Mouse (Mus musculus): ENCODE results near the gene Sympk.
"Not testable (repeated sequence)": the region's sequence is repeated elsewhere in the genome, so short reads cannot be mapped to it uniquely, and the experiment has no call there.

The Sympk gene

GRCm38 (mm10) chr7:19052345-19053135 is 28.4 kb downstream of the Sympk start:
- DNase-seq (ENCODE audit: low spot score) = no peak

- no peak for DNase-seq (ENCODE audit: low spot score)
These were observed 29.0 kb downstream of the Sympk start for GRCm38 (mm10) chr7:19053136-19053532.

- no peak for DNase-seq (ENCODE audit: low spot score)
These were observed 30.0 kb downstream of the Sympk start, which contains the start of gene Rsph6a for GRCm38 (mm10) chr7:19054047-19054776. Gene Rsph6a (plus strand): TSS chr7:19054690.

GRCm38 (mm10) chr7:19054777-19055076 is 30.6 kb downstream of the Sympk start:
- DNase-seq (ENCODE audit: low spot score) = no peak

GRCm38 (mm10) chr7:19055108-19055507 is 30.9 kb downstream of the Sympk start:
- no peak for DNase-seq (ENCODE audit: low spot score)

- DNase-seq (ENCODE audit: low spot score) = no peak
These were observed 33.2 kb downstream of the Sympk start for GRCm38 (mm10) chr7:19057405-19057804.

GRCm38 (mm10) chr7:19065896-19066295 is 41.7 kb downstream of the Sympk start:
- no peak for DNase-seq (ENCODE audit: low spot score)

GRCm38 (mm10) chr7:19067063-19067462 is 42.9 kb downstream of the Sympk start:
- DNase-seq (ENCODE audit: low spot score) = no peak

GRCm38 (mm10) chr7:19067935-19068334 is 43.8 kb downstream of the Sympk start:
- DNase-seq (ENCODE audit: low spot score) = no peak

- peak; percentile 64 for DNase-seq (ENCODE audit: low spot score)
These were observed 44.5 kb downstream of the Sympk start for GRCm38 (mm10) chr7:19068707-19069106.

GRCm38 (mm10) chr7:19069500-19069899 is 45.3 kb downstream of the Sympk start:
- DNase-seq (ENCODE audit: low spot score) = no peak

- not testable (repeated sequence) for DNase-seq (ENCODE audit: low spot score)
These were observed 46.8 kb downstream of the Sympk start for GRCm38 (mm10) chr7:19071024-19071423.

- DNase-seq (ENCODE audit: low spot score) = no peak
These were observed 49.3 kb downstream of the Sympk start for GRCm38 (mm10) chr7:19073504-19073903.

- no peak for DNase-seq (ENCODE audit: low spot score)
These were observed 50.3 kb downstream of the Sympk start for GRCm38 (mm10) chr7:19074494-19074893.

GRCm38 (mm10) chr7:19075231-19075630 is 51.1 kb downstream of the Sympk start:
- no peak for DNase-seq (ENCODE audit: low spot score)

GRCm38 (mm10) chr7:19075723-19076585 is 51.8 kb downstream of the Sympk start, which contains the start of gene Dmwd:
Gene Dmwd (plus strand): TSS chr7:19076227.
- peak; percentile 73 for DNase-seq (ENCODE audit: low spot score)

GRCm38 (mm10) chr7:19076586-19076991 is 52.4 kb downstream of the Sympk start:
- no peak for DNase-seq (ENCODE audit: low spot score)

- no peak for DNase-seq (ENCODE audit: low spot score)
These were observed 53.6 kb downstream of the Sympk start for GRCm38 (mm10) chr7:19077761-19078160.

GRCm38 (mm10) chr7:19078732-19079131 is 54.6 kb downstream of the Sympk start:
- no peak for DNase-seq (ENCODE audit: low spot score)

- no peak for DNase-seq (ENCODE audit: low spot score)
These were observed 56.3 kb downstream of the Sympk start for GRCm38 (mm10) chr7:19080451-19080950.

- DNase-seq (ENCODE audit: low spot score) = no peak
These were observed 58.0 kb downstream of the Sympk start for GRCm38 (mm10) chr7:19082171-19082570.

- no peak for DNase-seq (ENCODE audit: low spot score)
These were observed 58.9 kb downstream of the Sympk start for GRCm38 (mm10) chr7:19083096-19083495.

Data from spleen, adult 12 weeks (tissue).